Mouse (Mus musculus): ENCODE measurements at regions not wholly inside any gene's neighbourhood (a gene's known extent, or its start where the extent isn't known, plus 50 kb on each side); places are given as distances from the start of the nearest gene placed in this dataset.

GRCm38 (mm10) chr4:140385686-140386085 lies 139.1 kb upstream of the Igsf21 start:
- H3K36me3 ChIP-seq (ENCODE audit: control insufficient read depth, insufficient read depth, low read length): no peaks in the 10 kb centered on the region
- no peak overlapping the region for H3K27ac ChIP-seq (ENCODE audit: control insufficient read depth, insufficient read depth, low read length)
- no peak for DNase-seq
- no peaks in the 10 kb centered on the region for H3K27me3 ChIP-seq (ENCODE audit: control insufficient read depth, insufficient read depth, low read length)
- WGBS: 61% methylated on average over 6 of the region's 6 CpGs
- H3K4me1 ChIP-seq (replicated peaks; ENCODE audit: control insufficient read depth, insufficient read depth, low read length): no peaks in the 10 kb centered on the region
- no peak overlapping the region for H3K4me3 ChIP-seq (ENCODE audit: control insufficient read depth, insufficient read depth, low read length)
- TF ChIP-seq POLR2A (IDR thresholded peaks at IDR 0.05; ENCODE audit: control insufficient read depth, extremely low read depth, insufficient read depth, low read length, poor library complexity): no peak
- TF ChIP-seq CTCF (IDR thresholded peaks at IDR 0.05; ENCODE audit: borderline replicate concordance, control insufficient read depth, extremely low read depth, insufficient read depth, low read length, poor library complexity): no peak

GRCm38 (mm10) chr4:140385226-140385625 lies 138.6 kb upstream of the Igsf21 start:
- Histone ChIP-seq H3K27ac (ENCODE audit: control insufficient read depth, insufficient read depth, low read length) (no peak overlapping the region), H3K36me3 (ENCODE audit: control insufficient read depth, insufficient read depth, low read length) (no peaks in the 10 kb centered on the region), H3K4me3 (ENCODE audit: control insufficient read depth, insufficient read depth, low read length) (no peak overlapping the region), H3K27me3 (ENCODE audit: control insufficient read depth, insufficient read depth, low read length) (no peaks in the 10 kb centered on the region), H3K4me1 (replicated peaks; ENCODE audit: control insufficient read depth, insufficient read depth, low read length) (no peaks in the 10 kb centered on the region)
- WGBS: 95% methylated on average over 14 of the region's 14 CpGs
- no peak for DNase-seq
- TF ChIP-seq CTCF (IDR thresholded peaks at IDR 0.05; ENCODE audit: borderline replicate concordance, control insufficient read depth, extremely low read depth, insufficient read depth, low read length, poor library complexity): no peak
- TF ChIP-seq POLR2A (IDR thresholded peaks at IDR 0.05; ENCODE audit: control insufficient read depth, extremely low read depth, insufficient read depth, low read length, poor library complexity): no peak

GRCm38 (mm10) chr4:140383596-140383995 lies 137.0 kb upstream of the Igsf21 start:
- 80% methylated on average over 7 of the region's 7 CpGs for WGBS
- no peak overlapping the region for H3K27ac ChIP-seq (ENCODE audit: control insufficient read depth, insufficient read depth, low read length)
- H3K4me1 ChIP-seq (replicated peaks; ENCODE audit: control insufficient read depth, insufficient read depth, low read length): no peaks in the 10 kb centered on the region
- H3K36me3 ChIP-seq (ENCODE audit: control insufficient read depth, insufficient read depth, low read length): no peaks in the 10 kb centered on the region
- DNase-seq: no peak
- H3K4me3 ChIP-seq (ENCODE audit: control insufficient read depth, insufficient read depth, low read length): no peak overlapping the region
- TF ChIP-seq POLR2A (IDR thresholded peaks at IDR 0.05; ENCODE audit: control insufficient read depth, extremely low read depth, insufficient read depth, low read length, poor library complexity) (no peak), CTCF (IDR thresholded peaks at IDR 0.05; ENCODE audit: borderline replicate concordance, control insufficient read depth, extremely low read depth, insufficient read depth, low read length, poor library complexity) (no peak)
- H3K27me3 ChIP-seq (ENCODE audit: control insufficient read depth, insufficient read depth, low read length): no peaks in the 10 kb centered on the region

- Histone ChIP-seq H3K27me3 (ENCODE audit: control insufficient read depth, insufficient read depth, low read length) (no peaks in the 10 kb centered on the region), H3K36me3 (ENCODE audit: control insufficient read depth, insufficient read depth, low read length) (no peaks in the 10 kb centered on the region), H3K27ac (ENCODE audit: control insufficient read depth, insufficient read depth, low read length) (no peak overlapping the region), H3K4me3 (ENCODE audit: control insufficient read depth, insufficient read depth, low read length) (no peak overlapping the region), H3K4me1 (replicated peaks; ENCODE audit: control insufficient read depth, insufficient read depth, low read length) (no peaks in the 10 kb centered on the region)
- no peak for DNase-seq
- 50% methylated on average over 13 of the region's 13 CpGs for WGBS
- TF ChIP-seq CTCF (IDR thresholded peaks at IDR 0.05; ENCODE audit: borderline replicate concordance, control insufficient read depth, extremely low read depth, insufficient read depth, low read length, poor library complexity) (no peak), POLR2A (IDR thresholded peaks at IDR 0.05; ENCODE audit: control insufficient read depth, extremely low read depth, insufficient read depth, low read length, poor library complexity) (no peak)
Observed at GRCm38 (mm10) chr4:140380733-140381132, 134.1 kb upstream of the Igsf21 start.

- no peak for DNase-seq
- Histone ChIP-seq H3K36me3 (ENCODE audit: control insufficient read depth, insufficient read depth, low read length) (no peaks in the 10 kb centered on the region), H3K4me3 (ENCODE audit: control insufficient read depth, insufficient read depth, low read length) (no peak overlapping the region), H3K27ac (ENCODE audit: control insufficient read depth, insufficient read depth, low read length) (no peak overlapping the region), H3K4me1 (replicated peaks; ENCODE audit: control insufficient read depth, insufficient read depth, low read length) (no peaks in the 10 kb centered on the region), H3K27me3 (ENCODE audit: control insufficient read depth, insufficient read depth, low read length) (no peaks in the 10 kb centered on the region)
- 74% methylated on average over 1 of the region's 1 CpGs for WGBS
- TF ChIP-seq CTCF (IDR thresholded peaks at IDR 0.05; ENCODE audit: borderline replicate concordance, control insufficient read depth, extremely low read depth, insufficient read depth, low read length, poor library complexity) (no peak), POLR2A (IDR thresholded peaks at IDR 0.05; ENCODE audit: control insufficient read depth, extremely low read depth, insufficient read depth, low read length, poor library complexity) (no peak)
Observed at GRCm38 (mm10) chr4:140377941-140378340, 131.4 kb upstream of the Igsf21 start.

- TF ChIP-seq POLR2A (IDR thresholded peaks at IDR 0.05; ENCODE audit: control insufficient read depth, extremely low read depth, insufficient read depth, low read length, poor library complexity): no peak
- no peak for DNase-seq
- Histone ChIP-seq H3K27me3 (ENCODE audit: control insufficient read depth, insufficient read depth, low read length) (no peaks in the 10 kb centered on the region), H3K36me3 (ENCODE audit: control insufficient read depth, insufficient read depth, low read length) (no peaks in the 10 kb centered on the region), H3K4me1 (replicated peaks; ENCODE audit: control insufficient read depth, insufficient read depth, low read length) (no peaks in the 10 kb centered on the region), H3K27ac (ENCODE audit: control insufficient read depth, insufficient read depth, low read length) (no peak overlapping the region), H3K4me3 (ENCODE audit: control insufficient read depth, insufficient read depth, low read length) (no peak overlapping the region)
- WGBS: 58% methylated on average over 11 of the region's 11 CpGs
Observed at GRCm38 (mm10) chr4:140372586-140373325, 126.2 kb upstream of the Igsf21 start.
